Mouse (Mus musculus) hematopoietic multipotent progenitor cell, adult 10-12 weeks (in vitro differentiated cells): Measurements from ENCODE around the gene Gm13278. TPM values are rescaled to one million over a fixed set of nuclear protein-coding genes. Genes with fewer than 3 reads are reported as not detected.

Experiments
- polyA plus RNA-seq: library from polyadenylated mRNA; stranded (reverse); fragments of >175 nt; gene quantifications from 2 replicates; pipeline ENCODE4 v1.2.3, GENCODE M21; 2012; ENCODE audit warnings: low replicate concordance

Gene Gm13278
- polyA plus RNA-seq, result not detected in 2 replicates

DNA sequence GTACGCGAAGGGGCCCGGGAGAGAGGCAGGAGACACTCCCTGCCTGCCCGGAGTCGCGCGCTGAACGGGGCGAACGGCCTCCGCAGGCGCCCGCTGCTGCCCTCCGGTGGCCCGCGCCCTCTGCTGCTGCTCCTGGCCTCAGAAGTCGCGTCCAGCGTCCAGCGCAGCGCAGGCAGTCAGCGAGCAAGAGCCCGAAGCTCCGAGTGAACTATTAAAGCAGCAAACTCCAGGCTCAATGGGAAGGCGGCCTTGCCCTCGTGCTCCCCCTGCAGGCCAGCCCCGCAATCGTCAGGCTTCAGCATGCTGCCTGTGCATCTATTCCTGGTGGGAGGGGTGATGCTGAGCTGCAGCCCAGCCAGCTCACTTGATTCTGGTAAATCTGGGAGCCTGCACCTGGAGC lies at the start of gene Gm13278:
Gm13278 (plus strand) TSS at position 301 of the 400 bp plus-strand sequence.

GRCm38 (mm10) chr4:88754818-88755340 lies 36.5 kb upstream of the Gm13278 start, which contains the start of gene Gm13271:
TSS of gene Gm13271 (plus strand) at chr4:88754868.

DNA sequence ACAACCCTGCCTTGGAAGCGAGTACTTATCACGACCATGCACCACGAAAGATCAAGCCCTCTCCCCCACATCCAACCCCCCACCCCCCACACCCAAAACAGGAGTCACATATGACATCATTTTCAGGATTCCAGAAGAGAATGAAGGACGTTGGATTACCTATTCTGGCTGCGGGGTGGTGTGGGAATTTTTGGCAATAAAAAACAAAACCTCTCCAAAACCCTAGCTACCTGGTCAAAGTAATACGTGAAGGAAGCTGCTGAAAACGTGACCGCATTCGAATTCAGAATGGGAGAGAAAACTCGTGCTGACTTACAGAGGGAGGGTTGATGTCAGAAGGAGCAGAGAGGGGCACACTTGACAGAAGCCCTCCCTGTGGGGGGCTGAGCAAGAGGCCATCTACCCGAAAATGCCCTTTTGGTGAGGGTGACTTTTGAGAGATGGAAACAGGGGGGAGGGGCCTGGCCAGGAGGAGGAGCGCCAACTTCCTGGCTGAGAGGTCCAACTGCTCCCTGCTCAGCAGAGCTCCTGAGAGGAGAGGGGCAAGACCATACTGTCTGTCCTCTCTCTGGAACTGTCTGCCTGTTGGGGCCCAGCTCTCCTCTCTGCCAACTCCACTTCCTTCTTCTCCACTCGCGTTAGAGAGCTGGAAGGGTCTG lies 31.6 kb upstream of the Gm13278 start, which contains the start of gene Gm13283:
Gm13283 (plus strand) TSS at position 510 of the 659 bp plus-strand sequence.

GRCm38 (mm10) chr4:88773534-88773933 lies 17.8 kb upstream of the Gm13278 start, which contains the start of gene Gm13290:
TSS of gene Gm13290 (plus strand) at chr4:88773834.

DNA sequence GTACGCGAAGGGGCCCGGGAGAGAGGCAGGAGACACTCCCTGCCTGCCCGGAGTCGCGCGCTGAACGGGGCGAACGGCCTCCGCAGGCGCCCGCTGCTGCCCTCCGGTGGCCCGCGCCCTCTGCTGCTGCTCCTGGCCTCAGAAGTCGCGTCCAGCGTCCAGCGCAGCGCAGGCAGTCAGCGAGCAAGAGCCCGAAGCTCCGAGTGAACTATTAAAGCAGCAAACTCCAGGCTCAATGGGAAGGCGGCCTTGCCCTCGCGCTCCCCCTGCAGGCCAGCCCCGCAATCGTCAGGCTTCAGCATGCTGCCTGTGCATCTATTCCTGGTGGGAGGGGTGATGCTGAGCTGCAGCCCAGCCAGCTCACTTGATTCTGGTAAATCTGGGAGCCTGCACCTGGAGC lies 14.7 kb upstream of the Gm13278 start, which contains the start of gene Gm13289:
Gm13289 (plus strand) TSS at position 301 of the 400 bp plus-strand sequence.

GRCm38 (mm10) chr4:88779550-88779949 lies 11.8 kb upstream of the Gm13278 start, which contains the start of gene Gm13272:
TSS of gene Gm13272 (plus strand) at chr4:88779850.

GRCm38 (mm10) chr4:88781831-88782230 lies 9.5 kb upstream of the Gm13278 start, which contains the start of gene Ifnz:
TSS of gene Ifnz (plus strand) at chr4:88782131.

DNA sequence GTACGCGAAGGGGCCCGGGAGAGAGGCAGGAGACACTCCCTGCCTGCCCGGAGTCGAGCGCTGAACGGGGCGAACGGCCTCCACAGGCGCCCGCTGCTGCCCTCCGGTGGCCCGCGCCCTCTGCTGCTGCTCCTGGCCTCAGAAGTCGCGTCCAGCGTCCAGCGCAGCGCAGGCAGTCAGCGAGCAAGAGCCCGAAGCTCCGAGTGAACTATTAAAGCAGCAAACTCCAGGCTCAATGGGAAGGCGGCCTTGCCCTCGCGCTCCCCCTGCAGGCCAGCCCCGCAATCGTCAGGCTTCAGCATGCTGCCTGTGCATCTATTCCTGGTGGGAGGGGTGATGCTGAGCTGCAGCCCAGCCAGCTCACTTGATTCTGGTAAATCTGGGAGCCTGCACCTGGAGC lies 5.9 kb upstream of the Gm13278 start, which contains the start of gene Gm13276:
Gm13276 (plus strand) TSS at position 301 of the 400 bp plus-strand sequence.

DNA sequence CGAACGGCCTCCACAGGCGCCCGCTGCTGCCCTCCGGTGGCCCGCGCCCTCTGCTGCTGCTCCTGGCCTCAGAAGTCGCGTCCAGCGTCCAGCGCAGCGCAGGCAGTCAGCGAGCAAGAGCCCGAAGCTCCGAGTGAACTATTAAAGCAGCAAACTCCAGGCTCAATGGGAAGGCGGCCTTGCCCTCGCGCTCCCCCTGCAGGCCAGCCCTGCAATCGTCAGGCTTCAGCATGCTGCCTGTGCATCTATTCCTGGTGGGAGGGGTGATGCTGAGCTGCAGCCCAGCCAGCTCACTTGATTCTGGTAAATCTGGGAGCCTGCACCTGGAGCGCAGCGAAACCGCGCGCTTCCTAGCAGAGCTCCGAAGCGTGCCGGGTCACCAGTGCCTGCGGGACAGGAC lies 2.9 kb upstream of the Gm13278 start, which contains the start of gene Gm13277:
Gm13277 (plus strand) TSS at position 231 of the 400 bp plus-strand sequence.

GRCm38 (mm10) chr4:88793936-88794675 lies 2.8 kb downstream of the Gm13278 start, which contains the start of gene Gm13275:
TSS of gene Gm13275 (plus strand) at chr4:88794487.

DNA sequence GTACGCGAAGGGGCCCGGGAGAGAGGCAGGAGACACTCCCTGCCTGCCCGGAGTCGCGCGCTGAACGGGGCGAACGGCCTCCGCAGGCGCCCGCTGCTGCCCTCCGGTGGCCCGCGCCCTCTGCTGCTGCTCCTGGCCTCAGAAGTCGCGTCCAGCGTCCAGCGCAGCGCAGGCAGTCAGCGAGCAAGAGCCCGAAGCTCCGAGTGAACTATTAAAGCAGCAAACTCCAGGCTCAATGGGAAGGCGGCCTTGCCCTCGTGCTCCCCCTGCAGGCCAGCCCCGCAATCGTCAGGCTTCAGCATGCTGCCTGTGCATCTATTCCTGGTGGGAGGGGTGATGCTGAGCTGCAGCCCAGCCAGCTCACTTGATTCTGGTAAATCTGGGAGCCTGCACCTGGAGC lies 5.7 kb downstream of the Gm13278 start, which contains the start of gene Gm13279:
Gm13279 (plus strand) TSS at position 301 of the 400 bp plus-strand sequence.

GRCm38 (mm10) chr4:88799365-88799764 lies 8.0 kb downstream of the Gm13278 start, which contains the start of gene Gm13285:
TSS of gene Gm13285 (plus strand) at chr4:88799665.

GRCm38 (mm10) chr4:88802954-88803353 lies 11.6 kb downstream of the Gm13278 start, which contains the start of gene Gm13287:
TSS of gene Gm13287 (plus strand) at chr4:88803254.

DNA sequence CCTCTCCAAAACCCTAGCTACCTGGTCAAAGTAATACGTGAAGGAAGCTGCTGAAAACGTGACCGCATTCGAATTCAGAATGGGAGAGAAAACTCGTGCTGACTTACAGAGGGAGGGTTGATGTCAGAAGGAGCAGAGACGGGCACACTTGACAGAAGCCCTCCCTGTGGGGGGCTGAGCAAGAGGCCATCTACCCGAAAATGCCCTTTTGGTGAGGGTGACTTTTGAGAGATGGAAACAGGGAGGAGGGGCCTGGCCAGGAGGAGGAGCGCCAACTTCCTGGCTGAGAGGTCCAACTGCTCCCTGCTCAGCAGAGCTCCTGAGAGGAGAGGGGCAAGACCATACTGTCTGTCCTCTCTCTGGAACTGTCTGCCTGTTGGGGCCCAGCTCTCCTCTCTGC lies 13.9 kb downstream of the Gm13278 start, which contains the start of gene Gm13288:
Gm13288 (plus strand) TSS at position 301 of the 400 bp plus-strand sequence.

GRCm38 (mm10) chr4:88815928-88816327 lies 24.6 kb downstream of the Gm13278 start, which contains the start of gene Ifna7:
TSS of gene Ifna7 (plus strand) at chr4:88816228.

DNA sequence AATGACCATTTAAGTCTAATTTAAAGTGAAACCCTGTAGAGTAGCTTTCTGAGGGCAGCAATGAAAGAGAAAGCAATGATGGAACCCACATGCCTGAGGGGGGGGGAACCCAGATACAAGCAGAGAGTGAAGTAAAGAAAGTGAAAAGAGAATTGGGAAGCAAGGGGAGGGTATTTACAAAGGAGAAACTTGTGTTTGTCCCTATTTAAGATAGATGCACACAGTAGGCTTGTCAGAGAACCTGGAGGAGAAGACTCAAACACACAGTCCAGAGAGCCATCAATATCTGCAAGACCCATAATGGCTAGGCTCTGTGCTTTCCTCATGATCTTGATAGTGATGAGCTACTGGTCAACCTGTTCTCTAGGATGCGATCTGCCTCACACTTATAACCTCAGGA lies 28.3 kb downstream of the Gm13278 start, which contains the start of gene Ifna11:
Ifna11 (plus strand) TSS at position 301 of the 400 bp plus-strand sequence.

GRCm38 (mm10) chr4:88827116-88827515 lies 35.8 kb downstream of the Gm13278 start, which contains the start of gene Ifna6:
TSS of gene Ifna6 (plus strand) at chr4:88827416.

GRCm38 (mm10) chr4:88835225-88835624 lies 43.9 kb downstream of the Gm13278 start, which contains the start of gene Ifna5:
TSS of gene Ifna5 (plus strand) at chr4:88835525.

GRCm38 (mm10) chr4:88841438-88841911 lies 50.1 kb downstream of the Gm13278 start, which contains the start of gene Ifna4:
TSS of gene Ifna4 (plus strand) at chr4:88841861.

